Mouse (Mus musculus): ENCODE measurements around the gene Slc35f5.

GRCm38 (mm10) chr1:125643643-125644042 is 83.2 kb downstream of the Slc35f5 start:
- TF ChIP-seq CEBPB (IDR thresholded peaks at IDR 0.05; ENCODE audit: low read depth) (no peak), CTCF (IDR thresholded peaks at IDR 0.05; ENCODE audit: control insufficient read depth, insufficient read depth, insufficient read length) (no peak), MAX (IDR thresholded peaks at IDR 0.05) (no peak)

Data from C2C12 (cell line).